Mouse (Mus musculus): Measurements from ENCODE around the gene Myo1e. TPM values are rescaled to one million over a fixed set of nuclear protein-coding genes. Genes with fewer than 3 reads are reported as not detected.

Gene Myo1e
- total and polyA plus RNA-seq, 3 experiments, result 82.3 to 186 (median 98.7) TPM

GRCm38 (mm10) chr9:70224046-70224445 is 16.9 kb downstream of the Myo1e start:
- no peak overlapping the region for H3K4me3 ChIP-seq (replicated peaks in 1 of 3; ENCODE audit: low read depth in 2 of 3, low read length in 2 of 3, poor library complexity in 1 of 3)
- H3K27me3 ChIP-seq (replicated peaks), result no peaks in the 10 kb centered on the region
- TF ChIP-seq RCOR1 (conservative IDR thresholded peaks at IDR 0.05; ENCODE audit: low read depth, low read length), result no peak
- TF ChIP-seq HCFC1 (IDR thresholded peaks at IDR 0.05; ENCODE audit: low read depth, low read length), result no peak
- no peak for TF ChIP-seq EP300 (IDR thresholded peaks at IDR 0.05; ENCODE audit: low read length)
- TF ChIP-seq E2F4 (IDR thresholded peaks at IDR 0.05; ENCODE audit: insufficient replicate concordance, low read depth, low read length), result no peak
- no peak for TF ChIP-seq TCF12 (IDR thresholded peaks at IDR 0.05; ENCODE audit: low read depth, low read length)
- no peak for TF ChIP-seq NELFE (IDR thresholded peaks at IDR 0.05; ENCODE audit: low read depth, low read length)
- TF ChIP-seq SIN3A (IDR thresholded peaks at IDR 0.05; ENCODE audit: low read length), result no peak
- no peak for TF ChIP-seq USF2 (conservative IDR thresholded peaks at IDR 0.05; ENCODE audit: low read depth, low read length)
- no peak for TF ChIP-seq CHD1 (IDR thresholded peaks at IDR 0.05; ENCODE audit: low read depth, low read length)
- TF ChIP-seq MAX (IDR thresholded peaks at IDR 0.05; ENCODE audit: low read length), result no peak
- TF ChIP-seq ZC3H11A (IDR thresholded peaks at IDR 0.05; ENCODE audit: low read depth, low read length), result no peak
- TF ChIP-seq ZMIZ1 (IDR thresholded peaks at IDR 0.05; ENCODE audit: low read depth, low read length), result no peak
- TF ChIP-seq USF1 (IDR thresholded peaks at IDR 0.05; ENCODE audit: low read depth, low read length), result no peak
- TF ChIP-seq GABPA (IDR thresholded peaks at IDR 0.05; ENCODE audit: insufficient replicate concordance, low read depth, low read length), result no peak
- TF ChIP-seq PAX5 (IDR thresholded peaks at IDR 0.05; ENCODE audit: low read length), result no peak
- TF ChIP-seq MAFK (IDR thresholded peaks at IDR 0.05; ENCODE audit: insufficient replicate concordance, low read length), result no peak
- TF ChIP-seq BHLHE40 (IDR thresholded peaks at IDR 0.05; ENCODE audit: low read depth, low read length), result no peak
- no peak for TF ChIP-seq MYC (IDR thresholded peaks at IDR 0.05; ENCODE audit: low read depth, low read length)
- no peak for TF ChIP-seq CTCF (conservative IDR thresholded peaks at IDR 0.05 in 1 of 2, IDR thresholded peaks at IDR 0.05 in 1 of 2; ENCODE audit: low read depth in 2 of 2, low read length in 2 of 2)
- TF ChIP-seq ETS1 (conservative IDR thresholded peaks at IDR 0.05; ENCODE audit: low read depth, low read length), result no peak
- dilution Hi-C loops (cut with MboI; ENCODE audit: extremely low pct_ligation_motif_present, extremely low pct_unique_long_range_greater_than_20kb, low sequenced_read_pairs), result no loop called here
- H3K79me2 ChIP-seq (replicated peaks; ENCODE audit: control insufficient read depth, extremely low read depth, insufficient read depth, poor library complexity, severe bottlenecking), result peaks cover 76% of the 10 kb centered on the region
- no peak overlapping the region for H3K4me2 ChIP-seq (ENCODE audit: insufficient read depth, low read depth, poor library complexity, severe bottlenecking)
- peaks cover 15 to 76% of the 10 kb centered on the region in 2 experiments for H3K36me3 ChIP-seq (replicated peaks in 1 of 2; ENCODE audit: control insufficient read depth in 1 of 2, insufficient read depth in 1 of 2, low read length in 1 of 2)
- no peaks in the 10 kb centered on the region for H3K9me3 ChIP-seq (replicated peaks; ENCODE audit: low read length)
- no peak for DNase-seq (ENCODE audit: extremely low read depth)
- peaks cover 28 to 98% of the 10 kb centered on the region in 2 experiments for H3K4me1 ChIP-seq (ENCODE audit: control insufficient read depth in 1 of 2, insufficient read depth in 2 of 2)
- no peak overlapping the region for H3K27ac ChIP-seq (ENCODE audit: insufficient read depth, low read depth)
- H3K9ac ChIP-seq (ENCODE audit: insufficient read depth, low read depth), result no peak overlapping the region
- in situ Hi-C loops (cut with MboI; ENCODE audit: low pct_ligation_motif_present, low pct_unique_long_range_greater_than_20kb, low sequenced_read_pairs), result no loop called here

- in situ Hi-C loops (cut with MboI; ENCODE audit: low pct_ligation_motif_present, low pct_unique_long_range_greater_than_20kb, low sequenced_read_pairs) (no loop called here), dilution Hi-C loops (cut with MboI; ENCODE audit: extremely low pct_ligation_motif_present, extremely low pct_unique_long_range_greater_than_20kb, low sequenced_read_pairs) (no loop called here)
- H3K36me3 ChIP-seq (replicated peaks in 1 of 2; ENCODE audit: control insufficient read depth in 1 of 2, insufficient read depth in 1 of 2, low read length in 1 of 2), result peaks cover 15 to 67% of the 10 kb centered on the region in 2 experiments
- TF ChIP-seq CTCF (conservative IDR thresholded peaks at IDR 0.05 in 1 of 2, IDR thresholded peaks at IDR 0.05 in 1 of 2; ENCODE audit: low read depth in 2 of 2, low read length in 2 of 2) (no peak), MAX (IDR thresholded peaks at IDR 0.05; ENCODE audit: low read length) (no peak), E2F4 (IDR thresholded peaks at IDR 0.05; ENCODE audit: insufficient replicate concordance, low read depth, low read length) (no peak), SIN3A (IDR thresholded peaks at IDR 0.05; ENCODE audit: low read length) (peak; percentile 56; the same call in 1 of the 2 replicates), USF1 (IDR thresholded peaks at IDR 0.05; ENCODE audit: low read depth, low read length) (no peak), ZNF384 (IDR thresholded peaks at IDR 0.05; ENCODE audit: low read depth, low read length) (no peak), HCFC1 (IDR thresholded peaks at IDR 0.05; ENCODE audit: low read depth, low read length) (no peak), CHD2 (IDR thresholded peaks at IDR 0.05; ENCODE audit: low read length) (no peak), IRF4 (IDR thresholded peaks at IDR 0.05; ENCODE audit: low read depth, low read length) (peak; percentile 91), JUND (conservative IDR thresholded peaks at IDR 0.05; ENCODE audit: low read depth, low read length) (peak; percentile 81), MAFK (IDR thresholded peaks at IDR 0.05; ENCODE audit: insufficient replicate concordance, low read length) (peak; percentile 92), CHD1 (IDR thresholded peaks at IDR 0.05; ENCODE audit: low read depth, low read length) (no peak), MAZ (IDR thresholded peaks at IDR 0.05; ENCODE audit: low read depth, low read length) (no peak), ZC3H11A (IDR thresholded peaks at IDR 0.05; ENCODE audit: low read depth, low read length) (no peak), PAX5 (IDR thresholded peaks at IDR 0.05; ENCODE audit: low read length) (no peak), MXI1 (IDR thresholded peaks at IDR 0.05; ENCODE audit: low read depth, low read length) (peak; percentile 91), GABPA (IDR thresholded peaks at IDR 0.05; ENCODE audit: insufficient replicate concordance, low read depth, low read length) (no peak), ELF1 (IDR thresholded peaks at IDR 0.05; ENCODE audit: low read depth, low read length) (no peak), EP300 (IDR thresholded peaks at IDR 0.05; ENCODE audit: low read length) (peak; percentile 81), NELFE (IDR thresholded peaks at IDR 0.05; ENCODE audit: low read depth, low read length) (no peak), ZKSCAN1 (IDR thresholded peaks at IDR 0.05; ENCODE audit: borderline replicate concordance, low read depth, low read length) (no peak), POLR2AphosphoS2 (IDR thresholded peaks at IDR 0.05; ENCODE audit: low read depth, low read length) (no peak), RCOR1 (conservative IDR thresholded peaks at IDR 0.05; ENCODE audit: low read depth, low read length) (peak; percentile 66; the same call in 1 of the 2 replicates), USF2 (conservative IDR thresholded peaks at IDR 0.05; ENCODE audit: low read depth, low read length) (no peak), KAT2A (IDR thresholded peaks at IDR 0.05; ENCODE audit: insufficient replicate concordance, low read length) (no peak), POLR2A (IDR thresholded peaks at IDR 0.05; ENCODE audit: low read depth, low read length) (no peak)
These were observed 19.2 kb downstream of the Myo1e start for GRCm38 (mm10) chr9:70226359-70226758.

More at GRCm38 (mm10) chr9:70226359-70226758, 19.2 kb downstream of the Myo1e start:
- Histone ChIP-seq H3K4me3 (replicated peaks in 1 of 3; ENCODE audit: low read depth in 2 of 3, low read length in 2 of 3, poor library complexity in 1 of 3) (no peak overlapping the region), H3K9ac (ENCODE audit: insufficient read depth, low read depth) (no peak overlapping the region), H3K79me2 (replicated peaks; ENCODE audit: control insufficient read depth, extremely low read depth, insufficient read depth, poor library complexity, severe bottlenecking) (peaks cover 78% of the 10 kb centered on the region), H3K4me1 (ENCODE audit: control insufficient read depth in 1 of 2, insufficient read depth in 2 of 2) (peaks cover 28 to 97% of the 10 kb centered on the region in 2 experiments), H3K27ac (ENCODE audit: insufficient read depth, low read depth) (peak overlapping the region; percentile 48), H3K27me3 (replicated peaks) (no peaks in the 10 kb centered on the region), H3K9me3 (replicated peaks; ENCODE audit: low read length) (no peaks in the 10 kb centered on the region), H3K4me2 (ENCODE audit: insufficient read depth, low read depth, poor library complexity, severe bottlenecking) (no peak overlapping the region; the same call in 1 of the 2 replicates)
- no peak for DNase-seq (ENCODE audit: extremely low read depth)
